Mouse (Mus musculus) heart, embryonic 13.5 days (tissue): Measurements from ENCODE around the gene Wars2. TPM values are rescaled to one million over a fixed set of nuclear protein-coding genes. Genes with fewer than 3 reads are reported as not detected.

Experiments
- ATAC-seq: fragments of 200-750 bp; cut with Nextera tagmentation; 2 replicates; pipeline ENCODE4 v1.8.0; 2017; ENCODE audit warnings: moderate TSS enrichment; ENCODE audit not compliant: insufficient number of reproducible peaks, low FRiP score, low TSS enrichment; ENCODE audit errors: extremely low read depth
- H3K27ac ChIP-seq: fragments of 300-500 bp; sonication (generic); replicated peaks from 2 replicates; pipeline ENCODE4 v1.5.1; 2015; ENCODE audit warnings: moderate library complexity, mild to moderate bottlenecking, inconsistent platforms
- H3K27me3 ChIP-seq: fragments of 300-500 bp; sonication (generic); replicated peaks from 2 replicates; pipeline ENCODE4 v1.6.1; 2015; ENCODE audit warnings: mild to moderate bottlenecking, inconsistent platforms
- H3K36me3 ChIP-seq: fragments of 300-500 bp; sonication (generic); 2 replicates; pipeline ENCODE4 v1.6.1; 2015; ENCODE audit warnings: mild to moderate bottlenecking, inconsistent platforms
- H3K4me1 ChIP-seq: fragments of 300-500 bp; sonication (generic); 2 replicates; pipeline ENCODE4 v1.6.1; 2015; ENCODE audit warnings: inconsistent platforms
- H3K4me2 ChIP-seq: fragments of 300-500 bp; sonication (generic); 2 replicates; pipeline ENCODE4 v1.6.1; 2015; ENCODE audit warnings: inconsistent platforms, mild to moderate bottlenecking, moderate library complexity
- H3K4me3 ChIP-seq: fragments of 300-500 bp; sonication (generic); 2 replicates; pipeline ENCODE4 v1.5.1; 2015; ENCODE audit warnings: moderate library complexity, mild to moderate bottlenecking, inconsistent platforms
- H3K9ac ChIP-seq: fragments of 300-500 bp; sonication (generic); 2 replicates; pipeline ENCODE4 v1.6.1; 2015; ENCODE audit warnings: inconsistent platforms, mild to moderate bottlenecking, moderate library complexity
- H3K9me3 ChIP-seq: fragments of 300-500 bp; sonication (generic); 2 replicates; pipeline ENCODE4 v1.6.1; 2016; ENCODE audit warnings: inconsistent platforms
- WGBS: fragments of 180-500 bp; shearing (Covaris S2); methylation state at CpG from one replicate; pipeline ENCODE4 v1.1.7; 2015; ENCODE audit warnings: mixed read lengths; 5-methylcytosine and 5-hydroxymethylcytosine counted together
- polyA plus RNA-seq: library from polyadenylated mRNA; unstranded; fragments of >200 nt; fragmentation: Nextera tagmentation; extraction: Ambion mirVana; gene quantifications from 2 replicates; pipeline ENCODE4 v1.2.1, GENCODE M21; 2015

Wars2 gene
- polyA plus RNA-seq, 1 experiment from 2014 or later = 8.4 TPM

DNA sequence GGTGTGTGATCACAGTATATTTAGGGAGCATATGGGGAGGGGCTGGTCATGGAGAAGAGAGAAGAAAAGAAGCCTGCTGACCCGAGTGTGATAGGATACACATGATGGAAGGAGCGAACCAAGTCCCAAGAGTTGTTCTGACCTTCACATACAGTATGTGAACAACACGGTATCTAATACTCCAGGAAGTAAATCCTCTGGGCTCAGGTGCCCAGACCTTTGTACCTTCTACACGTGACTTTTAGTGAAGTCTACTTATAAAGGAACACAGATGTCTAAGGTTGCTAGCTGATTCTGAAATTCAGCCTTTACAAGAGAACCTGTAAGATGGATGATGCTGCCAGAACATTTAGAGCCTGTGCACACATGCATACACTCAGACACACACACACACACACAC lies 15.4 kb downstream of the Wars2 start:
- Histone ChIP-seq H3K9ac (no peak overlapping the region), H3K27ac (no peak overlapping the region), H3K4me2 (no peak overlapping the region), H3K36me3 (peaks cover 6% of the 10 kb centered on the region; the same call in 1 of the 2 replicates), H3K4me3 (no peak overlapping the region), H3K9me3 (peaks cover 13% of the 10 kb centered on the region; the same call in 1 of the 2 replicates), H3K27me3 (no peaks in the 10 kb centered on the region), H3K4me1 (peaks cover 10% of the 10 kb centered on the region)
- WGBS = 90% methylated on average over 4 of the region's 4 CpGs
- ATAC-seq = no peak

DNA sequence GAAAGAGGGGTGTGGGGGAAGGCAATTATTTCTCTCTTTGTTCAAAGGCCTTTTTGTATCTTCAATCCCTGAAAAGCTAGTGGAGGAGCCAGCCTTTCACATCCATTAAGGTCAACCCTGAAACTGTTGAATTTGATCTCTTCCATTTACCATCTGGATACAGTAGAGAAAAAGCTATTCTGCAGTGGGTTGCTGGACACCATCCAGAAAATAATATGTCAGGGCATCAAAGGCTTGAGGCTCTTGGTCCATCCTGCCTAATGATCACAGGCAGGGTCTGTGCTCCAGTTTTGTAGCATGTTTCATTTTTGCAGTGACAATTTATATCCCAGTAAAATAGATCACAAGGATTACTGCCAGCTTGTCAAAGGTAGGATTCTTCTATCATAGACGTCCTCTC lies 16.1 kb downstream of the Wars2 start:
- no peak overlapping the region for H3K4me2 ChIP-seq
- H3K4me3 ChIP-seq = no peak overlapping the region
- H3K27me3 ChIP-seq = no peaks in the 10 kb centered on the region
- H3K9me3 ChIP-seq = peaks cover 13% of the 10 kb centered on the region; the same call in 1 of the 2 replicates
- H3K9ac ChIP-seq = no peak overlapping the region
- H3K36me3 ChIP-seq = peaks cover 6% of the 10 kb centered on the region; the same call in 1 of the 2 replicates
- 73% methylated on average over 1 of the region's 1 CpGs for WGBS
- no peak for ATAC-seq
- H3K4me1 ChIP-seq = peaks cover 10% of the 10 kb centered on the region
- no peak overlapping the region for H3K27ac ChIP-seq

DNA sequence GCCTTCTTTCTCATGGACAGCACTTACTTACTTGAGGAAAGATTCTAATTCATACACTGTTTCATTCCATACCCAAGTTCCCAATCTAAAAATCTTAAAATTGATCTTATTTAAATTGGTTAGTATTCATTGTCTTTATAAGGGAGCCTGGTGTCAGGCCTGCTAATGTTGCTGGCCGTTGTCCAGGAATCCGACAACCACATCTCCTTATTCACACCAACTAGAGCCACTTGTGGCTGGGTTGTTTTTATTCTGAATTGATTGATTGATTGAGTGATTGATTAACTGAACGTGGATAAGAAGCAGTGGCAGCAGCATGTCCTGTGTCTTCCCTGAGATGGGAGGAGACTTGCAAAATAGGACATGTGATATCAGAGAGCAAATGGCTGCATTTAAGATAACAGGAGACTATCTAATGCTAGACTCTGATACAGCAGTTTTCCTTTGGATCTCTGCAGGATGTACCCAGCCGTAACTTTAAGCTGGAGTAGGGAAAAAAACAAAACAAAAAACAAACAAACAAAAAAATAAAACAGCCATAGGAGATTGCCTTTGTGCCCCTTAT lies 16.7 kb downstream of the Wars2 start:
- peaks cover 13% of the 10 kb centered on the region; the same call in 1 of the 2 replicates for H3K9me3 ChIP-seq
- WGBS = 25% methylated on average over 4 of the region's 4 CpGs
- H3K9ac ChIP-seq = no peak overlapping the region
- 0 out of 2 replicates have a peak, but pooled peaks cover 6% of the 10 kb centered on the region for H3K36me3 ChIP-seq
- H3K27me3 ChIP-seq = no peaks in the 10 kb centered on the region
- peaks cover 10% of the 10 kb centered on the region for H3K4me1 ChIP-seq
- no peak overlapping the region for H3K4me3 ChIP-seq
- no peak overlapping the region for H3K27ac ChIP-seq
- ATAC-seq = no peak
- H3K4me2 ChIP-seq = no peak overlapping the region

DNA sequence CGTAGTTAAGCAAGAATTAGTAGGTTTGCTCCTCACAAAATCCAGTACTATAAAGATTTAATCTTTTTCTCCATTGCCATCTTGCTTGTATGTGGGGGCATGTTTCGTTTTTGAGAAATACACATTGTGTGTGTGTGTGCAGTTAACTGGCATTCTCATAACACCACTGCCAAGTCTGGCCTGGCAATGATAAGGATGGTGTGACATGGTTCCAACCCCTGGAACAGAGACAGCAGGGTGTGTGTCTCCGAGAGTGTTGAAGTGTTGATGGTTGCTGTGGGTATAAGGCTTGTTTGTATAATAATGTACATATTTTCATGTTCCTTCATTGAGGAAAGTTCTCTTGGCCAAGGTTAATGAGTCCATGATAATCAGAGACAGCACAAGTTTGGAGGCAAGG lies 19.1 kb downstream of the Wars2 start:
- H3K4me2 ChIP-seq = no peak overlapping the region
- no peak overlapping the region for H3K4me3 ChIP-seq
- H3K36me3 ChIP-seq = 0 out of 2 replicates have a peak, but pooled peaks cover 6% of the 10 kb centered on the region
- H3K27me3 ChIP-seq = no peaks in the 10 kb centered on the region
- ATAC-seq = no peak
- H3K9me3 ChIP-seq = peaks cover 13% of the 10 kb centered on the region; the same call in 1 of the 2 replicates
- no peak overlapping the region for H3K27ac ChIP-seq
- no peak overlapping the region for H3K9ac ChIP-seq
- WGBS = 74% methylated on average over 3 of the region's 3 CpGs
- peaks cover 10% of the 10 kb centered on the region for H3K4me1 ChIP-seq

DNA sequence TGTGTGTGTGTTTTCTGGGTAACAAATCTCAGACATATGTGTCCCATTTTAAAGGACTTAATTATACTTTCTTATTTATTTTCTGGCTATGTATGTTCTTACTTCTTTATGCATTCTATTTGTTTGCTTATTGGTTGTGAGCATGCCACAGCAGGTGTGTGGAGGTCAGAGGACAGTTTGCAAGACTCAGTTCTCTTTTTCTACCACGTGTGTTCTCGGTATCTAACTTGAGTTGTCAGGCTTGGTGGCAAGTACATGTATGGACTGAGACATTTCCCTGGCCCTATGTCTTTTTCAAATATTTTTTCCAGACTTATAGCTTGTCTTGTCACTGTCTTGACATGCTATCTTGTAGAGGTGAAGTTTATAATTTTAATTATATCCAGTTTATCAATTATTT lies 21.3 kb downstream of the Wars2 start:
- no peak overlapping the region for H3K9ac ChIP-seq
- H3K27ac ChIP-seq = no peak overlapping the region
- no peak overlapping the region for H3K4me3 ChIP-seq
- peaks cover 10% of the 10 kb centered on the region; the same call in 1 of the 2 replicates for H3K9me3 ChIP-seq
- H3K4me2 ChIP-seq = no peak overlapping the region
- ATAC-seq = no peak
- H3K27me3 ChIP-seq = no peaks in the 10 kb centered on the region
- 78% methylated on average over 2 of the region's 2 CpGs for WGBS
- peaks cover 10% of the 10 kb centered on the region for H3K4me1 ChIP-seq
- H3K36me3 ChIP-seq = no peaks in the 10 kb centered on the region

DNA sequence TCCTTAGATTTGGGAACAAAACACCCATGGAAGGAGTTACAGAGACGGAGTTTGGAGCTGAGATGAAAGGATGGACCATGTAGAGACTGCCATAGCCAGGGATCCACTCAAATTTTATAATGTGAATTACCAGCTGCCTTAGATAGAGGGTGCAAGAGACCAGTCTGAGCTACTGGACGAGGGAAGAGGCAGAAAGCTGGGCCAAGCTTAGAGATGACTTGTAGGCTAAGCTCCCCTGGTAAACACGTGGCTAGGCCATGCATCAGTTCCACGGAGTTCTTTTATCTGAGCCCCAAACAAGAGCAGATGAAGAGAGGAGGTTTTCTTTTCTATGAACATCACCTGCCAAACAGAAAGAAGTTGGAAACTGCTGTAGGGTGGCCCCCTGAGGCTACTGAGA lies 26.9 kb downstream of the Wars2 start:
- Histone ChIP-seq H3K4me3 (no peak overlapping the region), H3K27me3 (no peaks in the 10 kb centered on the region), H3K4me2 (no peak overlapping the region), H3K27ac (no peak overlapping the region), H3K4me1 (no peaks in the 10 kb centered on the region), H3K9me3 (no peaks in the 10 kb centered on the region), H3K36me3 (no peaks in the 10 kb centered on the region), H3K9ac (no peak overlapping the region)
- ATAC-seq = no peak
- WGBS = 55% methylated on average over 4 of the region's 4 CpGs

DNA sequence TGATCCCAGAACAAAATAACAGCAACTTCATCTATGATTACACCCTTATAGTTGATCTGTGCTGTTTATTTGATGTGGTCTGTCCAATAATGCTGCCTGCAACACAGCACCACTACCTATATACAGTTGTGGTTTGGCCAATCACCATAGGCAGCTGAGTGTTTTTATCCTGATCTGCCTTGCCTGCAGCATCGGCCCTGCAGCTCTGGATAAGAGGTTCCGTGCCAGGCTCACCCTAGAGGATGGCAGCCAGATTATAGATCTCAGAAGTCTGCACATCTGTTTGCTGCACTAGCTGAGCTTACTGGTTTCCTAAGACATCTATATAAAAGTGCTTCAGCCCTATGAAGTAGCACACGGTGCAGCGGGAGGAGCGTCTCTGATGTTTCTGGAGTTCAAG lies 32.3 kb downstream of the Wars2 start:
- Histone ChIP-seq H3K36me3 (no peaks in the 10 kb centered on the region), H3K27ac (no peak overlapping the region), H3K9ac (no peak overlapping the region), H3K4me1 (peaks cover 13% of the 10 kb centered on the region), H3K27me3 (no peaks in the 10 kb centered on the region), H3K9me3 (no peaks in the 10 kb centered on the region), H3K4me2 (no peak overlapping the region), H3K4me3 (no peak overlapping the region)
- ATAC-seq = no peak
- WGBS = 68% methylated on average over 5 of the region's 5 CpGs

DNA sequence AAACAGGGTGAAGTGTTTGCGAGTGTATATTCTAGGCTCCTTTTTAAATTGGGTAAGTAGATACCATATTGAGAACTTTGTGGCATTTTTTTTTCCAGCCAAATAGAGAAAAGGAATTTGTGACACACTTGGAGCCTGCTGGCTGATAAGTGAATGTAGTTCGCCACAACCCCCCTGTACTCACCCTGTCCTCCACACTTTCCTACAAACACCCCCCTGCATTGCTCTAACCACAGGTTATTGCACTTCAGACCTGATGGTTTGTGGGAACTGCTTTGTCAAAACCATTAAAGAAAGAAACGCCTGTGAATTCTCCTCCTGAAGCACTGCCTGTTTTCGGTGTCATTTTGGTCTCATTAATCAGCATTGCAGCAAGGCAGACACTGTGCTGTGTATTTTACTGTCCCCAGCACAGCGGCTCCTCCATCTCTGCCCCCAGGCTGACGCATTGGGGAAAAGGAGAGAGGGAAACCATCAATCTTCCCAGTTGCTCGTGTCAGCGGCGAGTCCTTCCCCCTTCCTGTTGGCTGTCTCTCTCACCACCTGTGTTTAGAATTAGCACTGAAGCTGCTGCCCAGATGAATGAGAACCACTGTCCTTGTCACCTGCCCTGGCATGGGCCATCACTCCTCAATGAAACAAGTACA lies 33.9 kb downstream of the Wars2 start:
- Histone ChIP-seq H3K4me1 (peaks cover 13% of the 10 kb centered on the region), H3K4me2 (peak overlapping the region; percentile 31), H3K9me3 (no peaks in the 10 kb centered on the region), H3K4me3 (no peak overlapping the region), H3K27ac (0 out of 2 replicates have a peak overlapping the region, but pooled peaks have one; percentile 20), H3K27me3 (no peaks in the 10 kb centered on the region), H3K9ac (peak overlapping the region; percentile 30; the same call in 1 of the 2 replicates), H3K36me3 (no peaks in the 10 kb centered on the region)
- ATAC-seq = no peak
- 47% methylated on average over 9 of the region's 9 CpGs for WGBS

DNA sequence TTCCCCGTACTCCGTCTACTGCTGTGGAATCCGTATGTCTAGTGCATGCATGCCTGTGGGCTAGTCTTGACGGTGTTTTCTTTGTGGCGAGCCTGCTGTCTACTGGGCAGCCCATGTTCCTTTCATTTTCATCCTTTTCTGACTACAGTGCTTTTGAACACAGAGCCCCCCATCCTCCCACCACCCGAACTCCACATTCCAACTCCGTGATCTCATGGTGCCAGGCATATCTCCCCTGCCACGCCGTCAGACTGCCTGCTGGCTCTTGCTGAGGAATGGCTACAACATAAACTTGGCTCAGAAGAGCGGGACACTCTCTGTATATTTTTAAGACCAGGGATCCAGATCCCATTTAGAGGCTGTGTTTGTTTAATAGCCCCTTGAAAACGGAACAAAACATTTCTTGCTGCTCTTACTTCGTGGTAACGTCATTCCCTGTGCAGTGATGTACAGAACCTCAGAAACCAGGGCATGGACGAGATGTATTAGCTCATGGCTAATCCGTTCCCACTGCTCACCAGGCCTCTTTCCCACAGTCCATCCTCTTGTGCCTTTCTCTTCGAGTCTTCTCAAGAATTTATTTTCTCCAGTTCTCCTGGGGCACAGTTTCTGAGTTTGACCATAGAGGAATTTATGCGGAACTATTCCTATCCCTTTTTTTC lies 42.6 kb downstream of the Wars2 start:
- ATAC-seq = no peak
- WGBS = 50% methylated on average over 17 of the region's 17 CpGs
- Histone ChIP-seq H3K9ac (0 out of 2 replicates have a peak overlapping the region, but pooled peaks have one; percentile 14), H3K36me3 (no peaks in the 10 kb centered on the region), H3K27me3 (no peaks in the 10 kb centered on the region), H3K4me3 (no peak overlapping the region), H3K9me3 (no peaks in the 10 kb centered on the region), H3K4me1 (peaks cover 18% of the 10 kb centered on the region), H3K27ac (peak overlapping the region; percentile 79), H3K4me2 (peak overlapping the region; percentile 40)

DNA sequence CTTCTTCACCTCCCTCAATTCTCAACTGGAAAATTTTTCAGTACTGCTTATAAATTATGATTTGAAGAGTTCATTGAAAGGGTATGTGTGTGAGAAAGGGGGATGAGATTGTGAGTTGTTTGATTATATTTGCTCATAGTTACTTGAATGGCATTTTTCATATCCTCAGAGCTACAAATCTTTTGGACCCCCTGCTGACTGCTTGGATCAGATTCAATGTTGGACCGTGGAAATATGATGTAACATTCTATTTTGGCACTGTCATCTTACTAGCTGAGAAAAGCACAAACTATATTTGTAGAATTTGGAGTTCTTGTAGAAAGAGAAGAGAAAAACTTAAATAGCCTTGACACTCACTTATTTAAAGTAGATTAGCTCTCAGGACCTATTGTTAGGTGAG lies 43.5 kb downstream of the Wars2 start:
- no peak overlapping the region for H3K4me2 ChIP-seq
- 63% methylated on average over 1 of the region's 1 CpGs for WGBS

DNA sequence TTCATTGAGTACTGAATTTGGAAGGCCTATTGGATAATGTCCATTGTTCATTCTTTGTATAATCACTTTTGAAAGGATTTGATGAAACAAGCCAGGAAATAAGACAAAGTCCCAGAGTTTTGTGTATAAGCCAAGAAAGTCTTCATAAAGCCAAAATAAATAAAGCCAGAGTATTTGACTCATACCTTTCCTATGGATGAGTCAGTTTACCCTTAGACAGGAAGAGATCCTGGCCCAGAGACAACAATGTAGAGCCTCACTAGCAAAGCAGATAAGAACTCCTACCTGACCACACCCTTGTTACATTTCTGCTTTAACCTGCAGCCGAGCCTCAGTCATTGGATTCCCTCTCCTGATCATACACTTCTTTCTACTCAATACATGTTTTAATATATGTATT lies 47.2 kb downstream of the Wars2 start:
- no peak for ATAC-seq
- peaks cover 23% of the 10 kb centered on the region for H3K4me1 ChIP-seq
- no peaks in the 10 kb centered on the region for H3K27me3 ChIP-seq
- 58% methylated on average over 1 of the region's 1 CpGs for WGBS
- no peak overlapping the region for H3K9ac ChIP-seq
- H3K4me3 ChIP-seq = no peak overlapping the region
- H3K9me3 ChIP-seq = no peaks in the 10 kb centered on the region
- H3K4me2 ChIP-seq = no peak overlapping the region
- peaks cover 6% of the 10 kb centered on the region; the same call in 1 of the 2 replicates for H3K36me3 ChIP-seq
- no peak overlapping the region for H3K27ac ChIP-seq

More for the DNA sequence above, 43.5 kb downstream of the Wars2 start:
- H3K27me3 ChIP-seq = no peaks in the 10 kb centered on the region
- no peaks in the 10 kb centered on the region for H3K9me3 ChIP-seq
- H3K27ac ChIP-seq = peak overlapping the region; percentile 79
- no peak overlapping the region for H3K9ac ChIP-seq
- peaks cover 6% of the 10 kb centered on the region; the same call in 1 of the 2 replicates for H3K36me3 ChIP-seq
- no peak overlapping the region for H3K4me3 ChIP-seq
- peaks cover 18% of the 10 kb centered on the region for H3K4me1 ChIP-seq
- no peak for ATAC-seq
